Mouse (Mus musculus) gastrocnemius, adult 2 months (tissue): ENCODE measurements around the gene Rasa2. TPM values are rescaled to one million over a fixed set of nuclear protein-coding genes. Genes with fewer than 3 reads are reported as not detected.
"Not testable (repeated sequence)": the region's sequence is repeated elsewhere in the genome, so short reads cannot be mapped to it uniquely, and the experiment has no call there.

Source experiments
- DNase-seq: peaks from one replicate; pipeline ENCODE4 v3.0.0; 2022
- H3K27ac ChIP-seq: fragments of 200-600 bp; 2 replicates; pipeline ENCODE4 v1.8.1; 2022; ENCODE audit warnings: mild to moderate bottlenecking
- H3K4me3 ChIP-seq: fragments of 200-600 bp; 2 replicates; pipeline ENCODE4 v1.8.1; 2022; ENCODE audit warnings: mild to moderate bottlenecking, moderate library complexity
- CTCF ChIP-seq: fragments of 200-600 bp; IDR thresholded peaks from 2 replicates; pipeline ENCODE4 v1.8.1; 2022; ENCODE audit warnings: antibody characterized with exemption, mild to moderate bottlenecking, moderate library complexity
- intact Hi-C: fragments of 180-260 bp; cut with DNase I; formaldehyde crosslinking; loops from one replicate; pipeline ENCODE4 v1.15.1; 2025
- total RNA-seq, 2 experiments: library from RNA; stranded (reverse); gene quantifications; 2 replicates each; pipeline ENCODE4 v1.2.3; 2021

Rasa2 gene
- total RNA-seq, 2 experiments from 2014 or later: 3.2 to 3.6 TPM

GRCm38 (mm10) chr9:96660510-96661244 lies 29.3 kb upstream of the Rasa2 start:
- intact Hi-C loops: no loop called here
- no peak overlapping the region for H3K27ac ChIP-seq
- no peak for TF ChIP-seq CTCF

GRCm38 (mm10) chr9:96659801-96660200 lies 28.4 kb upstream of the Rasa2 start:
- TF ChIP-seq CTCF: no peak
- H3K27ac ChIP-seq: no peak overlapping the region
- DNase-seq: no peak
- intact Hi-C loops: no loop called here
- no peak overlapping the region for H3K4me3 ChIP-seq

More at GRCm38 (mm10) chr9:96660510-96661244, 29.3 kb upstream of the Rasa2 start:
- DNase-seq: no peak
- H3K4me3 ChIP-seq: no peak overlapping the region

GRCm38 (mm10) chr9:96653538-96653937 lies 22.1 kb upstream of the Rasa2 start:
- no peak for DNase-seq
- no peak for TF ChIP-seq CTCF
- no peak overlapping the region for H3K27ac ChIP-seq
- intact Hi-C loops: loop anchor here (1.0 kb wide), 1 partner anchor 79 kb away; no protein-coding TSS in a partner anchor
- H3K4me3 ChIP-seq: no peak overlapping the region

- intact Hi-C loops: loop anchor here (1.0 kb wide), 1 partner anchor 78 kb away; no protein-coding TSS in a partner anchor
- no peak for DNase-seq
- H3K4me3 ChIP-seq: no peak overlapping the region
- peak; percentile 70 for TF ChIP-seq CTCF
- no peak overlapping the region for H3K27ac ChIP-seq
Measured at GRCm38 (mm10) chr9:96652763-96653162, 21.3 kb upstream of the Rasa2 start.

- intact Hi-C loops: no loop called here
- no peak for TF ChIP-seq CTCF
Measured at GRCm38 (mm10) chr9:96650807-96651206, 19.4 kb upstream of the Rasa2 start.

DNA sequence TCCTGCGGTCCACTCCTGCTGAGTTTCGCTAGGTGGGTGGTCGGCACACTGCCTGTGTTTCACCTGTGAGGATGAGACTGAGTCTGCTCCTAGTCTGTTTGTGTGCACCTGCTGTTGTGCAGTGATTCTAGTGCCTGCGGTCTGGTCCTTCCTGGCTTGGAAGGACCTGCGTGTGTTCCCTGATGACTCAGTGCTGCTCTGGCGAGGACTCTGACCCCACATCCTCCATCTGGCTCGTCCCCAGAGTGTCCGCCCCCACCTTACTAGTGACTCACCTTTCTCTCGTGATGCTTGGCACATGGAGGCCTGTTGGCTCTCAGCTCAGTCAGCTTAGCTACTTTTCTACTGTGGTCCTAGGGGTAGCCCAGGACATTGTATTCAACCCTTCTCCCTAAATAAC lies 18.5 kb upstream of the Rasa2 start:
- no peak overlapping the region for H3K27ac ChIP-seq
- no peak for DNase-seq
- TF ChIP-seq CTCF: no peak
- intact Hi-C loops: no loop called here
- no peak overlapping the region for H3K4me3 ChIP-seq

More at GRCm38 (mm10) chr9:96650807-96651206, 19.4 kb upstream of the Rasa2 start:
- no peak overlapping the region for H3K27ac ChIP-seq
- no peak for DNase-seq
- H3K4me3 ChIP-seq: no peak overlapping the region

DNA sequence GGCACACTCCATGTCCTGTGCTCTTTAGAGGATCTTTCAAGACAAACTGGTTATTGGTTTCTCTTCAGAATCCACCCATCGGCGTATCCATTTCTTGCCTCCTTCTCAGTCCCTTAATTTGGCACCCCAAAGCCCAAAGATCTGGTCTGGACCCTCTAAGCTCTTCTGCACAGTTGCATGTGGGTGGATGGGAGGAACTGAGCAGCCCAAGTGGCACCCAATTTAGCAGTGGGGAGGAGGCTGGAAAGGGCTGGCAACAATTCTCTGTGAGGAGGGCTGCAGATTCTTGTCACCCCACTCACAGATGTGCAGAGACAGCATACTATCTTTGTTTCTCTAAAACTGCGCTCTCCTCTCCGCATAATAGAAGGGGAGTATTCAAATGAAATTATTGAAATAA lies 17.9 kb upstream of the Rasa2 start:
- no peak overlapping the region for H3K27ac ChIP-seq

DNA sequence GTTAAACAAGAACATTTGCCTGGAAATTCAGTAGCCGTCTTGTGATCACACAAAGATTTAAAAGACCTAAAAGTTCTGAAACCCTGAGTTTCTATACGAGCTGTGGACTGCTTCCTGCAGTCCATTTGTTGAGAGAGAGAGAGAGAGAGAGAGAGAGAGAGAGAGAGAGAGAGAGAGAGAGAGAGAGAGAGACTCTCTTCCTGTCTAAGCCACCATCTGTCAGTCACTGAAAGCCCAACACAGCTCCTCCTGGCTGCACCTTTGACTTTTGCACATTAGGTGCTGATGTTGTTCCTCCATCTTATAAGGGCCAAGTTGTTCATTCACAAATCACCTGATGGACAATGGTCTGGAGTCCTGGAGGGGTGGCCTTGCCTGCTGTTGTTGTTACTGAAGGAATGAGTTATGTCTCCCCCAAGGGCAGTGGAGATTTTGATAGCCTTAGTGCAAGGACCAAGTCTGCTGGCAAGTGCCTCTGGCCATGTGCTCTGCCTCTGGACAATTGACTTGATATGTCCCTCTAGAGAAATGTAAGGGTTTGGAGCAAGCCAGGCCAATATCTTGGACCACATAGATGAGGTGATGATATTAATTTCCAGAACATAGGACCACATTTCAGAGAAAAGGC lies 15.4 kb upstream of the Rasa2 start:
- DNase-seq: no peak
- H3K4me3 ChIP-seq: no peak overlapping the region
- TF ChIP-seq CTCF: no peak
- no peak overlapping the region for H3K27ac ChIP-seq
- intact Hi-C loops: no loop called here

More for the DNA sequence above, 17.9 kb upstream of the Rasa2 start:
- DNase-seq: no peak
- intact Hi-C loops: no loop called here
- no peak overlapping the region for H3K4me3 ChIP-seq
- TF ChIP-seq CTCF: no peak

GRCm38 (mm10) chr9:96644840-96645239 lies 13.4 kb upstream of the Rasa2 start:
- no peak overlapping the region for H3K27ac ChIP-seq
- intact Hi-C loops: no loop called here
- DNase-seq: no peak
- H3K4me3 ChIP-seq: no peak overlapping the region
- no peak for TF ChIP-seq CTCF

DNA sequence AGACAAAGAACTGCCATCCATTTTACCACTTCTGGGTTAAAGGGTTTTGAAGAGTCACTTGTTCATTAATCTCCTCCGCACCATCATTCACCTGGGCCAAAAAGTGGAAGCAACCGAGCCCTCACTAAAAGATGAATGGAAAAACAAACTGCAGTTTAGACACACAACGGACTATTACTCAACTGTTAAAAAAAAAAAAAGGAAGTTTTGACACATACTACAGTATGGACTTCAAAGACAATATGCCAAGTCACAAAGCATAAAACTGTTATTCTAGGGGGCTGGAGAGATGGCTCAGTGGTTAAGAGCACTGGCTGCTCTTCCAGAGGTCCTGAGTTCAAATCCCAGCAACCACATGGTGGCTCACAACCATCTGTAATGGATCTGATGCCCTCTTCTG lies 12.6 kb upstream of the Rasa2 start:
- DNase-seq, intact Hi-C loops, H3K27ac ChIP-seq, H3K4me3 ChIP-seq: not testable (repeated sequence)

DNA sequence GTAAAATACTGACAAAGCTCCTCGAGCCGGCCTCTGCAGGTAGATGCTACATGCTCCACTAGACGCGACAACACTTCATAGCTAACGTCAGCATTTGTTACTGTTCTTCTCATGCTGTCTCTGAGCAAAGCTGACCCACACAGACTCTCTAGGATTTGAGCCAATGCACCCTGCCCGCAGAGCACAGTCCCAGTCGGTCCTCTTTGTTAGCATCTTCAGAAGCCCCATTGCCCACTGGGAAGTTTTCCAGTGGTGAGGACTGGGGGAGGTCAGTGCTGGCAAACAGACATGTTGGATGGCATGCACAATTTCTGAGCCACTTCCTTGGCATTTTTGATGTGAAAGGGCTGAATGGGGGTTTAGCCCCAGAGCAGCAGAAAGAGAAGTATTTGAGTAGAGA lies 8.0 kb upstream of the Rasa2 start:
- intact Hi-C loops: no loop called here
- H3K4me3 ChIP-seq: no peak overlapping the region
- no peak overlapping the region for H3K27ac ChIP-seq
- no peak for TF ChIP-seq CTCF
- no peak for DNase-seq

GRCm38 (mm10) chr9:96638508-96638907 lies 7.1 kb upstream of the Rasa2 start:
- Histone ChIP-seq H3K27ac (no peak overlapping the region), H3K4me3 (no peak overlapping the region)
- no peak for DNase-seq
- intact Hi-C loops: no loop called here
- no peak for TF ChIP-seq CTCF

GRCm38 (mm10) chr9:96637157-96637548 lies 5.7 kb upstream of the Rasa2 start:
- DNase-seq: no peak
- no peak for TF ChIP-seq CTCF
- Histone ChIP-seq H3K4me3 (no peak overlapping the region), H3K27ac (no peak overlapping the region)
- intact Hi-C loops: no loop called here
